Mouse (Mus musculus) lung, adult 2 months (tissue): ENCODE data around the gene Prmt9. TPM values are rescaled to one million over a fixed set of nuclear protein-coding genes. Genes with fewer than 3 reads are reported as not detected.

Experiments used
- DNase-seq: peaks from one replicate; pipeline ENCODE4 v3.0.0; 2022
- H3K4me1 ChIP-seq: fragments of 200-500 bp; 2 replicates; pipeline ENCODE4 v1.6.1; 2011; ENCODE audit warnings: low read length; ENCODE audit not compliant: control insufficient read depth, insufficient read depth
- H3K4me3 ChIP-seq: fragments of 200-500 bp; replicated peaks from 2 replicates; pipeline ENCODE3; 2011; ENCODE audit warnings: low read depth, mild to moderate bottlenecking, control low read depth, low read length; ENCODE audit errors: extremely low read depth
- CTCF ChIP-seq: fragments of 200-500 bp; IDR thresholded peaks from 2 replicates; pipeline ENCODE4 v1.5.1; 2011; ENCODE audit warnings: mild to moderate bottlenecking, low read length, control low read depth; ENCODE audit not compliant: insufficient read depth
- POLR2A ChIP-seq: fragments of 200-500 bp; IDR thresholded peaks from 2 replicates; pipeline ENCODE4 v1.6.1; 2011; ENCODE audit warnings: low read depth, mild to moderate bottlenecking, control low read depth, low read length, borderline replicate concordance; ENCODE audit errors: extremely low read depth
- WGBS: fragments of 180-500 bp; shearing (Covaris S2); methylation state at CpG from one replicate; pipeline ENCODE4 v1.1.7; 2018; 5-methylcytosine and 5-hydroxymethylcytosine counted together
- polyA plus RNA-seq: library from polyadenylated mRNA; depleted of rRNA; stranded (reverse); fragments of >200 nt; gene quantifications from 2 replicates; pipeline ENCODE4 v1.2.3, GENCODE M21; 2012

The Prmt9 gene
- polyA plus RNA-seq, 1 experiment, result 7.7 TPM

DNA sequence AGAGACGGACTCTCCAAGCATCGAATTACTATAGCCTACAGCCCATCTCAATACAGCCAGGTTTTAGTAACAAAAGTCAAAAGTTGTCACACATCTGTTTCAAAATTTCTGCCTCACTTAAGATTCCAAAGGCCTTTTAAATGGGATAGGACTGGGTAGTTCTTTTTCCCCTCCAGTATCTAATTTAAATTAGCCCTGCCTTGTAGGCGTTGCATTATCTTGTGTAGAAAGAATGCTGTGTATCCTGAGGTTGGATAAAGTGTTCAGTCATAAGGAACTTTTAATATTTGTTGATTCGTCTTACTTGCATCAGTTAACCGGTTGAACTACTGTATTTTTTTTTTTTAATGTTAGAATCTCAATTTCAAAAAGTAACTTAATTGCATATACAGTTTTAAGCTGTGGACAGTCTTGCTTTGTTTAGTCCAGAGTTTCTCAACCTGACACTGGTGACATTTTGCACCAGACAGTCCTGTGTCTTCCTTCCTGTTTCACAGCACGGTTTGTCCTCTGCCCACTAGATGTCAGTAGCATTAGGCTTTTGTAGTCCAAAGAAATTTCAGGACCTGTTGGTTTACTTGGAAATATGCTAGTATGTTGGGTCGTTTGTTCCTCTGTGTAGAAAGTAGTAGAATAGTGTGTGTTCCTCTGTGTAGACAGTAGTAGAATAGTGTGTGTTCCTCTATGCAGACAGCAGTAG is 834 bp downstream of the Prmt9 start:
- no peak for DNase-seq
- no peaks in the 10 kb centered on the region; the same call in 1 of the 2 replicates for H3K4me1 ChIP-seq
- WGBS, result 7% methylated on average over 7 of the region's 7 CpGs
- TF ChIP-seq CTCF (0 out of 2 replicates have a peak, but pooled peaks have one; percentile 16), POLR2A (no peak)
- H3K4me3 ChIP-seq, result peak overlapping the region; percentile 75

DNA sequence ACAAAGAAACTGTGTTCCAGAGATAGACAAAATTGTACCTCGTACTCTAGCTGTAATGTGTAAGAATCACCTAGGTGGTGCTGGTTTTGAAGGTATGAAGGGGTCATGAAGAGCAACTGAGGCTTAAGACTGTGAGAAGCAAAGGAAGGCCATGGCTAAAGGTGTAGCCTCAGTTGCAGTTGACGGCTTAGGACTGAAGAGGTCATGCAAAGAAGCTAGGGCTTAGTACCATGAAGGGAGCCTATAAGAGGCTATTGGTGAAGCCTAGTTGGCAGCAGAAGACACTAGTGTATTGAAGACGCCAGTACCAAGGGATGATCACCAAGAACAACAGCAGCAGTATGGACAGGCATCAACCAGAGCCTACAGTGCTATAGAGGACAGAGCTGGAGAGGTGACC is 3.3 kb downstream of the Prmt9 start:
- no peak for DNase-seq
- TF ChIP-seq POLR2A, result no peak
- TF ChIP-seq CTCF, result no peak
- H3K4me1 ChIP-seq, result no peaks in the 10 kb centered on the region; the same call in 1 of the 2 replicates
- no peak overlapping the region for H3K4me3 ChIP-seq
- WGBS, result 96% methylated on average over 3 of the region's 3 CpGs

DNA sequence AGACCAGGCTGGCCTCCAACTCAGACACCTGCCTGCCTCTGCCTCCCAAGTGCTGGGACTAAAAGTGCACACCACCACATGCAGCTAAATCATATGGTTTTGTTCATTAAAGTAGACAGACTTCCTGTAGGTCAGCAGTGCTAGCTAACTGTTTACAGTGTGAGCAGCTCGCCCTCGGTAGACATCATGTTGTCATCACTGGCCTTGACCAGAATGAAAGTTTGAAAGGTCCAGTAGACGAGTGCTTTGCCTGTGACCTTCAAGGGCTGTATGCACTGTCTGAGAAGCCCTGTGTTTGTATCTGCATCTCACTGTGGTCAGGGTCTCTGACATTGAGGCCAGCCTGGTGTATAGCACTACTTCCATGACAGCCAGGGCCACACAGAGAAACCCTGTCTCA is 12.2 kb downstream of the Prmt9 start:
- Histone ChIP-seq H3K4me3 (no peak overlapping the region), H3K4me1 (no peaks in the 10 kb centered on the region)
- WGBS, result 67% methylated on average over 3 of the region's 3 CpGs
- no peak for TF ChIP-seq POLR2A
- TF ChIP-seq CTCF, result no peak
- no peak for DNase-seq

DNA sequence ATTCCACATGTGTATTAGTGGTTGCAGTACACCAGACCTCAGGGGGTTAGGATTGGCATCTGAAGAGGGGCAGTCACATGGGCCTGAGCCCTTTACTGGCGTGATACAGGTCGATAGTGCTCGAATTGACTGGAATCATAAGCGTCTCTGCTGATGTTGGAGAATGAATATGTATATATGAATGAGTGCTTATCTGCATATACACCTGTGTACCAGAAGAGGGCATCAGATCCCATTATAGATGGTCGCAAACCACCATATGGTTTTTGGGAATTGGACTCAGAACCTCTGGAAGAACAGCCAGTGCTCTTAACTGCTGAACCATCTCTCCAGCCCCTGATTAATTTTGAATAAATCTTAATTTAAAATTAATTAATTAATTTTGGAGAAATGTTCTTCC is 25.0 kb downstream of the Prmt9 start:
- DNase-seq, result no peak
- WGBS, result 88% methylated on average over 5 of the region's 5 CpGs
- no peak overlapping the region for H3K4me3 ChIP-seq
- no peaks in the 10 kb centered on the region for H3K4me1 ChIP-seq
- no peak for TF ChIP-seq POLR2A

DNA sequence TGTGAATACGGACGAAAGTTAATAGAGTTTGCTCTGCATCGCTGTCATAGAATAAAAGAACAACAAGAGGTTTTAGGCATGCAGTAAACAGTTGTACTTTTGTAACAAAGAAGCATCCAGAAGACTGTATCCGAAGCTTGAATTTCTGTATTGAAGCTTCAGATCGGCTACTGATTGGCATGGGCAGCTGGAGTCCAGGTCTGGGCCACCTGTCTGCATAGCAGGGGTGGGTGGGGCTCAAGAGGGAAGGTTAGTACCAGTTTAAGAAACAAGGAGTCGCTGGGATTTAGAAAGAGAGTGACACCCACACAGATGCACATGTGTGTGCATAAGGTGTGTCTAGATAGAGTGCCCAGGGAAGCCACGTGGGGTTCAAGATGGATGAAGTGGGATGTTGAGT is 28.5 kb downstream of the Prmt9 start:
- 93% methylated on average over 7 of the region's 7 CpGs for WGBS
- Histone ChIP-seq H3K4me1 (no peaks in the 10 kb centered on the region), H3K4me3 (no peak overlapping the region)
- DNase-seq, result no peak
- TF ChIP-seq POLR2A, result no peak
- TF ChIP-seq CTCF, result no peak

DNA sequence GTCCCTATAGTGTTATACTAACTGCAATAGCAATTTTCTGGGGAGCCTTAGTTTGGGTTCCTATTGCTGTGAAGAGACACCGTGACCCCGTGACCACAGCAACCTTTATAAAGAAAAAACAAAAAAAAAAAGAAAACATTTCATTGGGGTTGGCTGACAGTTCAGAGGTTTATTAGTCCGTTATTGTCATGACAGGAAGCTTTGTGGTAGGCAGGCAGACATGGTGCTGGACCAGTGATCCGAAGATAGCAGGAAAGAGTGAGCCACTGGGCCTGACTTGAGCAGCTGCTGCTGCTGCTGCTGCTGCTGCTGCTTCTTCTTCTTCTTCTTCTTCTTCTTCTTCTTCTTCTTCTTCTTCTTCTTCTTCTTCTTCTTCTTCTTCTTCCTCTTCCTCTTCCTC is 35.0 kb downstream of the Prmt9 start:
- H3K4me1 ChIP-seq, result no peaks in the 10 kb centered on the region
- 77% methylated on average over 4 of the region's 4 CpGs for WGBS
- no peak for DNase-seq
- TF ChIP-seq POLR2A, result no peak
- no peak for TF ChIP-seq CTCF
- no peak overlapping the region for H3K4me3 ChIP-seq

DNA sequence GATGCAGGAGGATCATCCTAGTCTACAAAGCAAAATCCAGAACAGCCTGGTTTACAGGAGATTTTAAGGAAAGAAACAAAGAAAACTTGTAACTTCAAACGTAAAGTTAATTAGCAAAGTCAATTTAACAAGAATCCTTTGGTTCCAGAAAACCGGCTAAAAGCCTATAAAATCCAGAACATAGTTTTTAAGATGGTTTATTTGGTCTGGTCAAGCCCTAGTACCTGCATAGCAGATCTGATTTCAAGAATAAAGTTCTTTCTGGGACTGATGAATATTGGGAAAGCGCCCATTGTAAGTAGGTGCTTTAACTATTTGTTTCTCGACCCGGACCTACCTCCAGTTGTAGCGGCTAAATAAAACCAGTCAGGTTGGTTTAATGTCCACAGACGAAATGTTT is 60.4 kb downstream of the Prmt9 start:
- WGBS, result 13% methylated on average over 7 of the region's 7 CpGs
- Histone ChIP-seq H3K4me3 (peak overlapping the region; percentile 93), H3K4me1 (peaks cover 2% of the 10 kb centered on the region; the same call in 1 of the 2 replicates)
- no peak for DNase-seq
- TF ChIP-seq CTCF, result no peak
- no peak for TF ChIP-seq POLR2A

DNA sequence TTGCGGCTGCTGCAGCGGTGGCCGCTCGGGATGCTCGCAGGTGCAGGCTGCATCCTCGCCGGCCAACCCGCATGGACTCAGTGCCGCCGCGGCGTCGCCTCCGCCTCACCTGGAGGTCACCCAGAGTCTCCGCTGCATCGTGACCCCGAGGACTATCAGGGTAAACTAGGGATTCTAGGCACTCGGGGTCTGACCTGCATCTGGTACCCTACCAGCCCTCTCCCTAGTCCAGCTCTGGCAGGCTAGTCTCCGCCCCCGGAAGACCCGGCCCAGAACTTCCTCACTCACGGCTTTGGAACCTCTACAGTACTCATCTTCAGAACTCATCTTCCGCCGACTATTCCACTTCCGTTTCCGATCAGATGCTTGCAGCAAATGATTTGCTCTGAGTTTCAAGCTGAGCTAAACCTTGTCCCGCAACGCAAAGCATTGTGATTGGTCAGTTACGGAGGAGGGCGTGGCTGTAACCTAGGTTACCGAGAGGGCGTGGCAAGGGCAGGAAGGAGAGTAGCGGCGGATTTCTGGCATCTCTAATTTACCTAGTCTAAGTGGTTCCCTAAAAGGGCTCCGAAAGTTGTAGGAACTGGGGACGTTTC is 61.3 kb downstream of the Prmt9 start, which contains the start of gene Tmem184c:
Gene Tmem184c (minus strand): TSS at position 325 of the 596 bp plus-strand sequence.
- H3K4me1 ChIP-seq, result peaks cover 2% of the 10 kb centered on the region; the same call in 1 of the 2 replicates
- WGBS, result under 1% methylated on average over 36 of the region's 36 CpGs
- TF ChIP-seq CTCF (no peak), POLR2A (peak; percentile 42; the same call in 1 of the 2 replicates)
- peak; percentile 95 for DNase-seq
- H3K4me3 ChIP-seq, result peak within 1 kb of the TSS; percentile 93

DNA sequence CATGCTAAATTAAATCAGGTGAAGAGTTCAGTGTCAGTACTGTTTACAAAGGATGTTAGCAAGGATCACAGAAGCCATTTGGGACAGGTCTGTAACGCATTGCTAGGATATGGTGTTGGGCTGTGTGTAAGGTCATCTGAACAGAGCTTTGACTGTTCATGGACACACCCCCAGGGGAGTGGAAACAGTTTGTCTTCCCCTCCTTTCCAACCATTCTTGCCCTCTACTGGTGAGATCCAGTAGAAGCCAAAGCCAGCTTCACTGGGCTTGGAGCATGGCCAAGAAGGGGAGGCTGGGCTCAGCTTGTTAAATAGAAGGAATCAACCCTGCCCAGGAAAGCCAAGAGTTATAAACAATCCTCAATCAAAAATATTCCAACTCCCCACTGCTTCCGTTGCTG is 68.7 kb downstream of the Prmt9 start:
- peak; percentile 15 for DNase-seq
- TF ChIP-seq CTCF, result peak; percentile 36; the same call in 1 of the 2 replicates
- no peak for TF ChIP-seq POLR2A
- no peak overlapping the region for H3K4me3 ChIP-seq
- H3K4me1 ChIP-seq, result no peaks in the 10 kb centered on the region
- WGBS, result 22% methylated on average over 2 of the region's 2 CpGs
